Mouse (Mus musculus) spleen, adult 12 weeks (tissue): ENCODE data around the gene Hsph1.

ENCODE experiments used
- DNase-seq: peaks from one replicate; pipeline ENCODE4 v3.0.0; 2022; ENCODE audit warnings: low spot score

The Hsph1 gene

DNA sequence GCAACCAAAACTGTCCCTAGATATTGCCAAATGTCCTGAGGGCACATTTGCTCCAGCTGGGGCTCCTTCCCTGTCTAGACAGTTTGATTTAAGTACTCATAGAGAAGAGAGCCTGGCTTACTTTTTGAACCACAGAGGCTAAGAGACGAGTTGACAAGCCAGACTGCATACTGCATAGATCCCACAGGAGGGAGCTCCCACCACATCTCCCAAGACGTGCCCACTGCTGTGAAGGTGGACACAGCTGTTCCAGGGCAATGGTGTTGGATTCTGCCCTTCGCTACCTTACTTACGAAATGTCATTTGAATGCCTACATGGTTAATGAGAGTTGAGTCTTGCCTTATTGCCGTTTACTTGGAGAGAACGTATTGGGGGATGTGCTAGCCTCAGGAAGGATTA is 6.2 kb upstream of the Hsph1 start:
- no peak for DNase-seq

GRCm38 (mm10) chr5:149641277-149641892 is 5.2 kb upstream of the Hsph1 start:
- DNase-seq = no peak

- no peak for DNase-seq
Measured at GRCm38 (mm10) chr5:149637306-149637705, 1.1 kb upstream of the Hsph1 start.

GRCm38 (mm10) chr5:149635556-149635955 is 620 bp downstream of the Hsph1 start:
- DNase-seq = peak; percentile 38

DNA sequence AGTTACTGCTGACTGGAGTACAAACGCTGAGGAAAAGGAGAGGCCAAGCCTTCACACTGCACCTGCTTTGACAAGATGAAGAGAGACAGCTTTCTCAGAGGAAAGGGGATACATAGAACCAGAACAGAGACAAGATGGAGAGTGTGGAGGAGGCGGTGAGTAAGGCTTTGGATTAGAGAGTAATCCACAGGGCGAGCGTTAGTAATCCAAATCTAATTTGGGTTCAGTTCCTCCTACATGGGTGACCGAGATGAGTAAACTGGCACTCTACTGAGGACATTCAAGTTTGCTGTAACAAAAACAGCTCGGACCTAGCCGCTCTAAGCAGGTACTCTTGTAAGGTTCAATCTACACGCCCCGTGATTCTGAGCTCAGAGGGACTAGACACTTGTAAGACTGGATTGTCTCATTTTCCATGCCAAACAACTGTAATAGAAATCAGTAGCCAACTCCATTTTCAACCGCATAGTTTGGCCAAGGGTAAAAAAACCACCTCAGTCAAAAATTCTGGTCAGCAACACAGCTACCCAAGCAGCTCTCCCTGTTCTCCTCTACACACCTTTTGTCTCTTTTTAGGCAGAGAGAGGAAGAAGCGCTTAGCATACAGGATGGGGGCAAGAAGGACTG is 1.7 kb downstream of the Hsph1 start:
- no peak for DNase-seq

GRCm38 (mm10) chr5:149625547-149625946 is 10.6 kb downstream of the Hsph1 start:
- DNase-seq = no peak

DNA sequence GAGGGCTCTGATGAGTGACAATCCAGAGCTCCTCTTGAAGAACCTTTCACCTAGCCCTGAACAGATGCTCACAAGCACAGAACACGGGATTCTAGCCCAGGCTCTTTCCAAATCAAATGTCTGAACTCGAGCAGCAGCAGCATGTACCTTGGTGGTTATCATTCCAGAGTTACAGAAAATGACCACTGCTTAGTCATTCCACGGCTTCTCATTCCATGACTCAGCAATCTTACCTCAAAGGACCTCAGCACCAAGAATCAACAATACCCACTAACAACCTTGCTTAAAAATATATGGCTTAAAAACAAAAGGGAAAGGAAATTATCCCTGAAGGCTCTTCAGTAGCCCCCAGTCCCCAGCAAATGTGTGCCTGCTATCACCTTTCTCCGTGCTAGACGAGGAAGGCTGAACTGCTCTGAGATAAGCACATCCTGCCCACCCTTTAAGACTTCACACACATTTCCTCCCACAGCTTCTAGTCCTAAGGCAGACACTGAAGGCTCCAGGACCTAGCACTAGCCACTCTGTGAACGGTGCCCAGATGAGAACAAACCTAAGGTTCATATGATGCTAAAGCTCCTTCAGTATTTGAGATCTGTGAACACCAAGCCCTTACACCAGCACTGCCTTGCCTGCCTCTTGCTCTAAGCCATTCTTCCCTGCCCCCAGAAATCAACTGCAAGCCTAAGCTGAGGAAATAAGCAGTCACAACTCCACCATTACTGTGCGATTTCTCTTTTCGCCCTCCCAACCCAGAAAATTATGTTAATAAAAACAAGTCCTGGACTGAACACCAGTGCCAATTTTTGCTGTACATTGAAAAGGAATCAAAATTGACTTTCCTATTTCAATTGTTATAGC is 12.1 kb downstream of the Hsph1 start:
- peak; percentile 32 for DNase-seq

DNA sequence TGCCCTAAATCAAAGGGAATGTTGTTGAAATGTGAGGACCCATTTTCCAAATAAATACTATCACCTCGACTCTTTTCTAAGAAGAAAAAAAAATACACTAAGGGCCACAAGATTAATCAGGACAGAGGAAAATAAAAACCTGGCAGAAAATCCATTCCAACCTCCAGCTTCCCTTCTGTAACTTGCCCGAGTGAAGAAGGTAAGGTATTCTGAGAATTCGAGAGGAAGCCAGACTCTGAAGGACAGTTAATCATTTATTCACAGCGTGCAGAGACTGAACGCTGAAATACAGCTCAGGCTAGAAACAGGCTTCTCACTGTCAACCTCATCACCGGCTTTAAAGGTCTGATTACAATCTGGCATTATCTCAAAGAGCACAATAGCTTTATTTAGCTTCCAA is 13.5 kb downstream of the Hsph1 start:
- DNase-seq = no peak

GRCm38 (mm10) chr5:149622152-149622551 is 14.0 kb downstream of the Hsph1 start:
- no peak for DNase-seq

- DNase-seq = no peak
Measured at GRCm38 (mm10) chr5:149617776-149618425, 18.3 kb downstream of the Hsph1 start.

DNA sequence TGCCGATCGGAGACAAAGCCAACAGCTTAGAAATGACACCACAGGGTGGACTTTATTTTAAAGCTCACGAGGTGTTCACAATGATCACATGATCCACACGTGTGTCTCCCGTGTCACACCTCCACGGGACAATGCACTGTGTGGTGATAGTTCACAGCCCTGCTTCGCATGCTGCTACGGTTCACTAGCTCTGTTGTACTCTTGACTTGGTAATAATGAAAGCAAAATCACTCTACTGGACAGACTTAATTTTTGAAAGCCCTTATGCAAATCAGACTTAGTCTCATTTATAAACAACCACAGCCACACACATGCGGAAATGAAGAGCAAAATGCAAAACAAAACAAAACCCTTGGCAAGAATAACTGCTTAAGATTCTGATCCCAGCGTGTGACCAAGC is 19.4 kb downstream of the Hsph1 start:
- DNase-seq = no peak

GRCm38 (mm10) chr5:149616138-149616537 is 20.0 kb downstream of the Hsph1 start:
- DNase-seq = no peak

DNA sequence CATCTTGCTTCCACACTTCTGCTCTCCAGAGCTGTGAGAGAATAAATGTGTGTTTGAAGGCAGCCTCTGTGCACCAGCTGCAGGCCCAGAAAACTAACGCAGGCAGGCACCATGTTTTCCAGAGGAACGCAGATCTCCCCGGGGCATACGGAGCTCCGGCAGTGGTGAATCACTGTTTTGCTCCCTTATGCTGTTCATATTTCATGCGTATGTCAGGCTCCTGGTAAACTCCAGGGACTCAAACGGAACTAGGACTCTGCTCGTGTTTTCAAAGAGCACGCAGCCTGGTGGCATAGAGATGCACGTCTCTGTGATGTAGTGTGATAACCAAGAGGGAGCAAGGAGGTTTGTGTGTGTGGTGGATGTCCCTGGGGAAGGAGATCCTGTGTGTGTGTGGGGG is 23.4 kb downstream of the Hsph1 start:
- DNase-seq = no peak

GRCm38 (mm10) chr5:149612165-149612518 is 24.0 kb downstream of the Hsph1 start:
- no peak for DNase-seq

DNA sequence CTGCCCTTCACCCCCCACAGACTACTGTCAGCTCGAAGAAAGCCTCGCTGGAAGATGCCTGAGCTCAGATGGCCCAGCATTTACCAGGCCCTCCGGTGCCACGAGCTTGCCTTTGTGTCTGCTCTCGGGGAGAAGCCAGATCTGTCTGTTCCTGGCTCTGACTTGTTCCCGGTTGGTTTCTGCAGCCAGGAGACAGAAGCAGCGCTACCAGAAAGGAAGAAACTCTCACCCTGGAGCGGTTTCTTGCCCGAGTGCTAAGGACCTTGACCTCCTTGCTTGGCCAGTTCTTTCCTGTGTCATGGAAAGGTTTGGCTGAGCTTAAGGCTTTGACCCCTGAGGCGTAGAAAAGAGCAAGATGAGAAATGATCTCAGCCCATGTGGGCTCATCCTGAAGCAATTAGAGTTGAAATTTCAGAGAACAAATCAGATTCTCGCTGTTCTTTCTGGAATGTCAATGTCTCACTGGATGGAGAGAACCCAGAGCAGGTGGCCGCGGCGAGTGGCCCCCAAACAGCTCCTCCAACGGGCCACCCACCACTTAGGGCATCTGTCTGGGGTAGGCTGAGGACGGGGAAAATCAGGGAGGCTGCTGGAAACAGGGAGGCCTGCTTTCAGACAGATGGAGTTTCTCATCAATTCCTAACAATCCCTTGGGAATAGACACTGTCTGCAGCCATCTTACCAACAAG is 24.6 kb downstream of the Hsph1 start:
- DNase-seq = no peak

DNA sequence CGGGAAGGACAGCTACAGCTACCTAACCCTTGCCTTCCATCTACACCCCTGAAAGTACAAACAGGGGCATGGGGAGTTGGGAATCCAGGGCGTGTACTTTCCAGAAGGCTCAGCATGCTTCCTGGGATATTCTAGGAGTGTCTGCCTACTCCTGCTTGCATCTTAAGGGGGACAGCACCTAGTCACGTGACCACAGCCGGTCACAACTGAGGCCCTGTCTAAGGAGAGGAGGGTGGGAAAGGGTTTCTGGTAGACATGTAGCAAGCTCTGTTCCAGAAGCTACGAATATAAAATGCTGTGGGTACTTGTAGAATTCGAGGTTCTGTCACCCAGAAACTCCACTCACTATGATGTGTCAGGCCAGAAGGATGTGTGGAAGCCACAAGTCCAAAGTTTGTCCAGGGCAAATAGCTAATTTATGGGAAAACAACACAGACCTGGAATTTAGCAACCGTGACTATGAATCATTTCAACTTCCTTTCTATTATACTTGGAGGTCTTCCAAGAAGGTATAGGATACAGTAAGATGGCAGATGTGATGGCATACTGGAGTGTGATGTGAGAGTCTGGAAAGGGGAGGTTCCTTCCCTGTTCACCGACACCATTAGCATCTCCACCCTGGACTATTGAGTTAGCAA is 29.0 kb downstream of the Hsph1 start:
- no peak for DNase-seq

DNA sequence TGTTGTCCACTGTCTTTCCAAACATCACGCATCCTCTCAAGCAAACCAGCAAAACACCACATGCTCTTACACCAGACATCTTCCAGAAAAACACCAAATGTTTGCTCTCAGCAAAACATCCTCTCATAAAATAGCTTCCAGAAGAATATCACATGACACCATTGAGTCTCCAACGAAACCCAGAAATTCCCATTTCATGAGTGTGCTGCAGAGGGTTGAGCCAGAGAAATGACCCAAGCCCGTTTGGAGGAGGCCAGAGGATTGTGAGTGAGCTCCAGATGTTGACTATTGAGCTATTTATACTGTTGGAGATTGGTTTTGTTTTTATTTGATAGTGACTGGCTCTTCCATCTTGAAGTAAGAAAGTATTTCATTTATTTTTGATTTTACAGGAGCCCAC is 32.9 kb downstream of the Hsph1 start:
- DNase-seq = no peak

DNA sequence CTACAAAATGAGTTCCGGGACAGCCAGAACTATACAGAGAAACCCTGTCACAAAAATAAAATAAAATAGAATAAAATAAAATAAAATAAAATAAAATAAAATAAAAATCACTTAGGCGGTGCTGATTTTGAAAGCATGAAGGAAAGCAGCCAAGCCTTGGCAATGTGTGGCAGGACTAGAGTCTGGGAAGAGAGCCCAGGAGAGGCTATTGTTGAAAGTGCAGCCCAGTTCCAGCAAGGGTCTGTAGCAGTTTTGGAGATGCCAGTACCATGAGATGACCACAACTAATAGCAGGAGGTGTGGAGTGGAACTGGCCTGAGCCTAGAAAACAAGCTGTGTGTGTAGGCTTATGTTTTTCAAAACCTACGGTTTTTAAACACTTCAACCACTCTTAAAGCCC is 34.2 kb downstream of the Hsph1 start:
- DNase-seq = no peak

DNA sequence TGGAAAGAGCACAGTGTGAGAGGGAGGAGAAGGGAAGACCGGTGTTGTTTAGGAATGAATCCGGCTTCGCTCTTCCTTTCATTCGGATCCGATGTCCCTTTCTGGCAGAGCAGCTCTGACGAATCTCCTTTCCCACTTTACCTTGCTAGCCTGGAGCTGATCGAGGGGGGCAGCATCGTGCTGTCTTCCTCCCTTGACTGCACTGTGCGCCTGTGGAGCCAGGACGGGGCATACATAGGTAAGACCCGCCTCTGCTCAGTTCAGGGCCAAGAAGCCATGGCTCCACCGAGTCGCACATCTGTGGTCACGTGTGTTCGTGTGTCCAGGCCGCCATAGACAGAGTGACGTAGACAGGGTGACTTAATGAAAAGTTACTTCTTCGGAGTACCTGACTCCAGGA is 38.8 kb downstream of the Hsph1 start:
- DNase-seq = no peak

DNA sequence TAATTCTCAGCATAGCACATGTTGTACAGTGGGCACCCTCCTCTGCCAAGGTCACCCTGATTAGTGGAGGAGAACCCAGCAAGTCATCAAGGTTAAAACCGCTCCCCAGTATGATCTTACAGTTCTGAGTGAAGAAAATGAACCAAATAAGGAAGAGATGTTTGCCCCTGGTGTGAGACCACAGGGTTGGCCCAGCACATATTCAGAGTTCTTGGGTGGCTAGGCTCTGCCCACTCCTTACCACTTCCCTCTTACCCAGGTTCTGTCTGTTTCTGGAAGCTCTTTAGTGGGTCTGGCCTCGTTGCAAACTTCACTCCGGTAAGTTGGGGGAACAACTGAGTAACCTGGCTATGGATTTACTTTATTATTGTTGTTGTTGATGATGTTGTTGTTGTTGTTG is 42.0 kb downstream of the Hsph1 start:
- no peak for DNase-seq

GRCm38 (mm10) chr5:149589932-149590331 is 46.2 kb downstream of the Hsph1 start:
- no peak for DNase-seq
